Mouse (Mus musculus) kidney, adult 2 months (tissue): ENCODE data around the gene Dusp3.

Experiments used
- CTCF ChIP-seq: fragments of 200-500 bp; conservative IDR thresholded peaks from 2 replicates; pipeline ENCODE4 v1.5.1; 2011; ENCODE audit warnings: low read depth, mild to moderate bottlenecking, control low read depth, low read length, moderate library complexity, mixed read lengths; ENCODE audit not compliant: insufficient read depth, insufficient read length
- POLR2A ChIP-seq: fragments of 200-500 bp; IDR thresholded peaks from one replicate; pipeline ENCODE4 v1.6.1; 2011; ENCODE audit warnings: low read depth, low read length, control low read depth

DNA sequence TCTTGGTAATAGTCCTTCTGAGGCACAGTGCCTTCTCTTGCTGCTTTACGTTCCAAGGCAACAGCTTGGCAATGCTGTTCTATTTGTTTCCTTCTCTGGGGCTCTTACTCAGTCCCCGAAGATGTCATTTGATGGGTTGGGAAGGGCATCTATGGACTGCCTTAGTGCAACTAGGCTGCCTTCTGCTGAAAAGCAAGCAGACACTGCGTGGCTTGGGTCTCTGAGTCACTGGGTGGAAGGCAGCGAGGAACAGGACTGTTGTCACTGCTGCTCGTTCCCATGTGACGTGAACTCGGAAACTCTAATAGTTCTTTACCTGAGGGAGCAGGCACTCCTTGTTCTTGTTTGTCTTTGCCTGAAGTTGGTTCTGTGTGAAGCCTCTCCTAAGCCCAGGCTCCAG, 9.1 kb upstream of the Dusp3 start:
- no peak for TF ChIP-seq POLR2A
- no peak for TF ChIP-seq CTCF
